Mouse (Mus musculus) megakaryocyte, embryonic 14.5 days (primary cell): Measurements from ENCODE around the gene Il9. TPM values are rescaled to one million over a fixed set of nuclear protein-coding genes. Genes with fewer than 3 reads are reported as not detected.

ENCODE experiments used
- H3K27me3 ChIP-seq: replicated peaks from 2 replicates; pipeline ENCODE3; 2012; ENCODE audit warnings: inconsistent platforms
- H3K36me3 ChIP-seq: replicated peaks from 2 replicates; pipeline ENCODE3; 2012; ENCODE audit warnings: low read length, inconsistent platforms, mixed read lengths
- H3K4me1 ChIP-seq: 2 replicates; pipeline ENCODE4 v1.6.1; 2012; ENCODE audit warnings: inconsistent platforms
- H3K4me3 ChIP-seq: replicated peaks from 2 replicates; pipeline ENCODE3; 2012; ENCODE audit warnings: moderate library complexity, mild to moderate bottlenecking, inconsistent platforms
- H3K9me3 ChIP-seq: 2 replicates; pipeline ENCODE4 v1.6.1; 2012; ENCODE audit warnings: inconsistent platforms
- FLI1 ChIP-seq: IDR thresholded peaks from 2 replicates; pipeline ENCODE4 v1.6.1; 2012; ENCODE audit warnings: low read length, inconsistent platforms, mixed read lengths
- GATA1 ChIP-seq: IDR thresholded peaks from 3 replicates; pipeline ENCODE4 v1.6.1; 2012; ENCODE audit warnings: mixed read lengths, low read length, inconsistent platforms, borderline replicate concordance
- polyA plus RNA-seq: library from polyadenylated mRNA; stranded (reverse); fragments of >175 nt; gene quantifications from 2 replicates; pipeline ENCODE4 v1.2.3, GENCODE M21; 2012; ENCODE audit warnings: low replicate concordance; ENCODE audit not compliant: insufficient read depth

Il9 gene
- polyA plus RNA-seq, 1 experiment, result not detected

GRCm38 (mm10) chr13:56476790-56477189, 5.3 kb downstream of the Il9 start:
- Histone ChIP-seq H3K4me3 (no peak overlapping the region), H3K27me3 (peaks cover 22% of the 10 kb centered on the region), H3K36me3 (no peaks in the 10 kb centered on the region), H3K4me1 (peaks cover 6% of the 10 kb centered on the region; the same call in 1 of the 2 replicates), H3K9me3 (no peaks in the 10 kb centered on the region)
- TF ChIP-seq GATA1 (no peak), FLI1 (no peak)

- Histone ChIP-seq H3K4me3 (peak overlapping the region; percentile 62), H3K27me3 (peaks cover 24% of the 10 kb centered on the region), H3K9me3 (no peaks in the 10 kb centered on the region), H3K4me1 (peaks cover 6% of the 10 kb centered on the region; the same call in 1 of the 2 replicates), H3K36me3 (no peaks in the 10 kb centered on the region)
- TF ChIP-seq GATA1, result no peak
- TF ChIP-seq FLI1, result no peak
Measured at GRCm38 (mm10) chr13:56475363-56475762, 6.7 kb downstream of the Il9 start.

DNA sequence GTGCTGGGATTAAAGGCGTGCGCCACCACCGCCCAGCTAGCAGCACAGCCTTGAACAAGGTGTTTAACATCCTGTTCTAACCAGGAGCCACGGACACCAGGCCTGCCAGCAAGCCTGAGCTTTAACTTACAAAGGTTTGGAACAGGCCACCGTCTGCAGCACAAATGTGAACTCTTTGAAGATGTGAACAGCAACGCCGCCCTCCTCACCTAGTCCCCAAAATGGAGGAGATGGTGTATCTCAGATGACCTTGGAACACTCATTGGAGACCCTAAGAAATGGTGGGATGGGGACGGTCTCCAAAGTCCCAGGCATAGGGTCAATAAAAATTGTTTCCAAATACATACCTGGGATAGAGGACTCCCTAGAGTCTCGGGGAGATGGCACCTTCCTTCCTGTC, 9.4 kb downstream of the Il9 start:
- Histone ChIP-seq H3K9me3 (no peaks in the 10 kb centered on the region), H3K4me3 (no peak overlapping the region), H3K36me3 (no peaks in the 10 kb centered on the region), H3K27me3 (peaks cover 16% of the 10 kb centered on the region), H3K4me1 (peaks cover 6% of the 10 kb centered on the region; the same call in 1 of the 2 replicates)
- no peak for TF ChIP-seq FLI1
- TF ChIP-seq GATA1, result no peak

DNA sequence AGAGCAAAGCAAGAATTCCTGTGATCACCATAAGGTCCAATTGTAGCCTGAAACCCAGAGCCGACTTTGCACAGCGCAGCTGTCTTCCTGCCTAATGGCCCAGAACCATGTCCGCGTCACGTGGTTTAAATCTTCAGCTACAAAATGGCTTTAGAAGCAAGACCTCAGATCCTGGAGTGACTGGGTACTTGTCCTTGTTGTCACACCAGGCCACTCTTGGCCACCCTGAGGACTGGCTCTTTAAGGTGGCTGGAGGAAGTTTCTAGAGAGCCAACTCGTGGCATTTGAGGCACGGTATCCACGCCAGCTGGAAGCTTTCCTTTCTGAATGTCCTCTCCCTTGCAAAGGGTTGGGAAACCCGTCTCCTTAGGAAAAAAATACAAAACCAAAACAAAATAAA, 10.1 kb downstream of the Il9 start:
- no peaks in the 10 kb centered on the region for H3K36me3 ChIP-seq
- peaks cover 6% of the 10 kb centered on the region; the same call in 1 of the 2 replicates for H3K4me1 ChIP-seq
- peaks cover 14% of the 10 kb centered on the region for H3K27me3 ChIP-seq
- H3K4me3 ChIP-seq, result no peak overlapping the region
- no peaks in the 10 kb centered on the region for H3K9me3 ChIP-seq
- TF ChIP-seq GATA1 (no peak), FLI1 (no peak)

GRCm38 (mm10) chr13:56471211-56471610, 10.8 kb downstream of the Il9 start:
- Histone ChIP-seq H3K4me3 (no peak overlapping the region), H3K9me3 (no peaks in the 10 kb centered on the region), H3K27me3 (peaks cover 12% of the 10 kb centered on the region), H3K36me3 (no peaks in the 10 kb centered on the region), H3K4me1 (no peaks in the 10 kb centered on the region; the same call in 1 of the 2 replicates)
- TF ChIP-seq GATA1, result no peak

DNA sequence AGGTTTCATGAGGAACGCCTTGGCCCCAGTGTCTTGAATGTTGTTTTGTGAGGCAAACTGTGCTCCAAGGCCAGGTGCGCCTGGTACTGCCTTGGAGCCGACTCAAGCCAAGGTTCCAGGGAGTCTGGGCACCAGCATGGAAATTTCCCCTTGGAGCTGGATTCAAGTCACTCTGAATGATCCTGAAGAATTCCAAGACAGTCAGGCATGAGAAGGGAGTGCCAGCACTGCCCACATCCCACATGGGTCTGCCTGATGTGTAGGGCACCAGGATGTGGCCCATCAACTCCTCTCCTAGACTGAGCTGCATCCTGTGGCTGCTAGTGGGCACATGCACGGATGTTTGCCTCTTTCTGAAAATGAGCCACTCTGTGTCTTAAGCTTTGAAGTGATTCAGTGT, 13.5 kb downstream of the Il9 start:
- Histone ChIP-seq H3K27me3 (peaks cover 11% of the 10 kb centered on the region), H3K36me3 (no peaks in the 10 kb centered on the region), H3K4me1 (no peaks in the 10 kb centered on the region), H3K9me3 (no peaks in the 10 kb centered on the region), H3K4me3 (no peak overlapping the region)
- TF ChIP-seq FLI1, result no peak
- no peak for TF ChIP-seq GATA1

DNA sequence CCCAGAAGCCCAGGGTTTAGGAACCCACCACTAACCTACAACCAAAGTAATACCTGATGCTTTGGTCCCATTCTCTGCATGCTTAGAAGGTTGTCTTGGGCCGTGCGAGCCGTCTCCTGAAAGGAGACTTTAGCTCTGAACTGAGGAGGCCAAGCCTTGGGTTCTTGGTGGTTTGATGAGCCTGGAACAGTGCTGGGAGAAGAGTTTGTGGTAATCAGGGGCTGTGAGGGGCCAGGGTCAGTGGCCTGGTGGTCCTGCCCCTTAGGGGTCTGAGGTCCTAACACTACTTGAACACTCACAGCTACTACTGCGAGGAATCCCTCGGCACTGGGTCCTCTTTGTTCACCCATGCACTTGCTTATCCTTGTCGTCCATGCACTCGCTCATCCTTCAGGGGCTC, 14.3 kb downstream of the Il9 start:
- TF ChIP-seq GATA1 (no peak), FLI1 (no peak)
- Histone ChIP-seq H3K4me1 (no peaks in the 10 kb centered on the region), H3K27me3 (peaks cover 12% of the 10 kb centered on the region), H3K9me3 (no peaks in the 10 kb centered on the region), H3K36me3 (no peaks in the 10 kb centered on the region), H3K4me3 (no peak overlapping the region)

DNA sequence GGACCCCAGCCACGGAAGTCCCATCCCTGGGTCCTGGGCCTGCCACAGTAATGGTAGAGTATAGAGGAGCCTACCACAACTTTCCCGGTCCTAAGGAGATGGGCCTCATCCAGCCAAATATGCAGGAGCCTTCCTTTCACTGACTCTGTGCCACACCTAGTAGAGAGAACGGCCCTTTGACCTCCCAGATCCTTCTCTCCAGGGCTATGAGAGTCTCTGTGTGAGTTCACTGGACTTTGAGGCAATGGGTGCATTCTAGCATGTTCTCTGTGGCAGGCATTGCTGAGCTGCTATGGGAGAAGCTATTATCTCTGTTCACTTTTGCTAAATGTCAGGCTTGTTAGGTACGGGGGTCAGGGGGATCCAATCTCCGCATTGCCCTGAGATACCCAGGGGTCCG, 18.3 kb downstream of the Il9 start:
- no peak for TF ChIP-seq GATA1
- peaks cover 3% of the 10 kb centered on the region; the same call in 1 of the 2 replicates for H3K9me3 ChIP-seq
- H3K27me3 ChIP-seq, result peaks cover 11% of the 10 kb centered on the region

DNA sequence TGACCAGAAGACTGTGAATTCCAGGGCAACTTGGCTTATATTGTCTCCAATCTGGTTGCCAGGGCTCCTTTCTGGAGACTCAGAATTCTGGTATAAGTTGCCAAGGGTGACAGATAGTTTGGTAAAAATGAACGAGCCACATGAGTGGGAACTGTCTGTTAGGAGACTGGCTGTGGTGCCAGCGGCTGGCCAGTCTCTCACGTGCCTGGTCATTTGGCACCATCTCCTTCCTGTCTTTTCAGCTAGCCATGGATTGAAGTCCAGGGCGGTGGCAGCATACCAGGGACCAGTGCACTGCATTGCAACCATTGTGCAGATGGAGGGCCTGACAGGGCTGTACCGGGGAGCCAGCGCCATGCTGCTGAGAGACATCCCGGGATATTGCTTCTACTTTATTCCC, 18.8 kb downstream of the Il9 start:
- H3K4me3 ChIP-seq, result no peak overlapping the region
- H3K36me3 ChIP-seq, result no peaks in the 10 kb centered on the region
- TF ChIP-seq GATA1 (no peak), FLI1 (no peak)
- H3K4me1 ChIP-seq, result no peaks in the 10 kb centered on the region
- peaks cover 3% of the 10 kb centered on the region; the same call in 1 of the 2 replicates for H3K9me3 ChIP-seq
- peaks cover 7% of the 10 kb centered on the region for H3K27me3 ChIP-seq

More for the DNA sequence above, 18.3 kb downstream of the Il9 start:
- H3K4me3 ChIP-seq, result no peak overlapping the region
- no peaks in the 10 kb centered on the region for H3K36me3 ChIP-seq
- no peaks in the 10 kb centered on the region for H3K4me1 ChIP-seq

GRCm38 (mm10) chr13:56462791-56463190, 19.3 kb downstream of the Il9 start:
- TF ChIP-seq GATA1 (no peak), FLI1 (no peak)
- Histone ChIP-seq H3K4me1 (no peaks in the 10 kb centered on the region), H3K27me3 (peaks cover 7% of the 10 kb centered on the region), H3K36me3 (no peaks in the 10 kb centered on the region), H3K4me3 (no peak overlapping the region), H3K9me3 (peaks cover 3% of the 10 kb centered on the region; the same call in 1 of the 2 replicates)

DNA sequence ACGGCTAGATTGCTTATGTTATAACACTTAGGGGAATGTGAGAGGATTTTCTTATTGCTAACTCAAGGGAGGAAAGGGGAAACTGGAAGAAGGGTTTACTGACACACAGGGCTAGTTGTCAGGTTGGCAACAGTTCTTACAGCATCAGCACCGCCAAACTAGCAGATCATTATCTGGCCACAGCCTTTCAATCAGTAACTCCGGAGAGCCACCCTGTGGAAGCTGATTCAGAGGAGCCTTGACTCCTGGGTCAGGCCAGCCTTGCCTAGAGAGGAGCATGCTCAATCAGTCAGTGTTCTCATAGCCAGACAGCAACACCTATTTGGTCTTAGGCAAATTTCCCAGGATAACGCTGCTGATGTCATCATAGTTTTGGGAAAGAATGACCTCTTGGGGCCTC, 20.6 kb downstream of the Il9 start:
- no peaks in the 10 kb centered on the region for H3K4me1 ChIP-seq
- peaks cover 9% of the 10 kb centered on the region for H3K27me3 ChIP-seq
- H3K9me3 ChIP-seq, result peaks cover 3% of the 10 kb centered on the region; the same call in 1 of the 2 replicates
- TF ChIP-seq FLI1 (no peak), GATA1 (no peak)
- no peaks in the 10 kb centered on the region for H3K36me3 ChIP-seq
- no peak overlapping the region for H3K4me3 ChIP-seq

- peaks cover 3% of the 10 kb centered on the region; the same call in 1 of the 2 replicates for H3K9me3 ChIP-seq
- no peaks in the 10 kb centered on the region for H3K4me1 ChIP-seq
- H3K4me3 ChIP-seq, result no peak overlapping the region
- H3K36me3 ChIP-seq, result no peaks in the 10 kb centered on the region
- no peak for TF ChIP-seq FLI1
- TF ChIP-seq GATA1, result no peak
- peaks cover 7% of the 10 kb centered on the region for H3K27me3 ChIP-seq
Measured at GRCm38 (mm10) chr13:56458001-56458400, 24.0 kb downstream of the Il9 start.
